Mouse (Mus musculus): Measurements from ENCODE around the gene E2f4. TPM values are rescaled to one million over a fixed set of nuclear protein-coding genes. Genes with fewer than 3 reads are reported as not detected.
A peak's percentile ranks its signal among the peaks of the same experiment; 100 is the strongest.

E2f4 gene
- polyA plus RNA-seq, 1 experiment from 2014 or later, result 37.3 TPM

- no peak for ATAC-seq
- Histone ChIP-seq H3K4me1 (ENCODE audit: control insufficient read depth, insufficient read depth, low read depth, low read length) (peaks cover 14% of the 10 kb centered on the region), H3K9me3 (ENCODE audit: control insufficient read depth, low read length) (no peaks in the 10 kb centered on the region), H3K36me3 (ENCODE audit: control insufficient read depth, insufficient read depth, low read length) (peaks cover 12% of the 10 kb centered on the region), H3K4me3 (ENCODE audit: low read length) (peak within 1 kb of the TSS; percentile 96; the same call in 1 of the 2 replicates), H3K4me2 (ENCODE audit: low read length) (peak within 1 kb of the TSS; percentile 85), H3K27ac (ENCODE audit: low read depth, low read length) (no peak within 1 kb of the TSS), H3K9ac (ENCODE audit: low read depth, low read length) (peak within 1 kb of the TSS; percentile 94; the same call in 1 of the 2 replicates), H3K27me3 (replicated peaks; ENCODE audit: control insufficient read depth, insufficient read depth, low read length) (no peaks in the 10 kb centered on the region)
- 68% methylated on average over 11 of the region's 11 CpGs for WGBS
Observed at GRCm38 (mm10) chr8:105295895-105296573, 1.4 kb upstream of the E2f4 start, which contains the start of gene Exoc3l. Gene Exoc3l (minus strand): TSS chr8:105296101.

GRCm38 (mm10) chr8:105298351-105299252 lies 1.1 kb downstream of the E2f4 start:
- 64% methylated on average over 18 of the region's 18 CpGs for WGBS
- peaks cover 13% of the 10 kb centered on the region for H3K4me1 ChIP-seq (ENCODE audit: control insufficient read depth, insufficient read depth, low read depth, low read length)
- H3K4me2 ChIP-seq (ENCODE audit: low read length), result peak overlapping the region; percentile 85
- H3K36me3 ChIP-seq (ENCODE audit: control insufficient read depth, insufficient read depth, low read length), result peaks cover 29% of the 10 kb centered on the region
- H3K4me3 ChIP-seq (ENCODE audit: low read length), result peak overlapping the region; percentile 96
- ATAC-seq, result no peak
- no peaks in the 10 kb centered on the region for H3K9me3 ChIP-seq (ENCODE audit: control insufficient read depth, low read length)
- H3K27me3 ChIP-seq (replicated peaks; ENCODE audit: control insufficient read depth, insufficient read depth, low read length), result no peaks in the 10 kb centered on the region
- H3K9ac ChIP-seq (ENCODE audit: low read depth, low read length), result peak overlapping the region; percentile 94
- H3K27ac ChIP-seq (ENCODE audit: low read depth, low read length), result no peak overlapping the region

- Histone ChIP-seq H3K9ac (ENCODE audit: low read depth, low read length) (no peak overlapping the region), H3K4me3 (ENCODE audit: low read length) (no peak overlapping the region), H3K27ac (ENCODE audit: low read depth, low read length) (no peak overlapping the region), H3K36me3 (ENCODE audit: control insufficient read depth, insufficient read depth, low read length) (peaks cover 33% of the 10 kb centered on the region), H3K4me1 (ENCODE audit: control insufficient read depth, insufficient read depth, low read depth, low read length) (peaks cover 19% of the 10 kb centered on the region), H3K9me3 (ENCODE audit: control insufficient read depth, low read length) (no peaks in the 10 kb centered on the region), H3K4me2 (ENCODE audit: low read length) (no peak overlapping the region), H3K27me3 (replicated peaks; ENCODE audit: control insufficient read depth, insufficient read depth, low read length) (no peaks in the 10 kb centered on the region)
- 94% methylated on average over 8 of the region's 8 CpGs for WGBS
- no peak for ATAC-seq
Observed at GRCm38 (mm10) chr8:105299962-105300361, 2.5 kb downstream of the E2f4 start.

GRCm38 (mm10) chr8:105303396-105303795 lies 5.9 kb downstream of the E2f4 start:
- no peak overlapping the region for H3K27ac ChIP-seq (ENCODE audit: low read depth, low read length)
- H3K36me3 ChIP-seq (ENCODE audit: control insufficient read depth, insufficient read depth, low read length), result peaks cover 38% of the 10 kb centered on the region
- no peak overlapping the region for H3K4me3 ChIP-seq (ENCODE audit: low read length)
- 88% methylated on average over 8 of the region's 8 CpGs for WGBS
- no peak overlapping the region for H3K9ac ChIP-seq (ENCODE audit: low read depth, low read length)
- no peaks in the 10 kb centered on the region for H3K9me3 ChIP-seq (ENCODE audit: control insufficient read depth, low read length)
- H3K4me1 ChIP-seq (ENCODE audit: control insufficient read depth, insufficient read depth, low read depth, low read length), result peaks cover 23% of the 10 kb centered on the region
- no peak for ATAC-seq
- no peaks in the 10 kb centered on the region for H3K27me3 ChIP-seq (replicated peaks; ENCODE audit: control insufficient read depth, insufficient read depth, low read length)
- no peak overlapping the region for H3K4me2 ChIP-seq (ENCODE audit: low read length)

- no peaks in the 10 kb centered on the region for H3K27me3 ChIP-seq (replicated peaks; ENCODE audit: control insufficient read depth, insufficient read depth, low read length)
- ATAC-seq, result no peak
- H3K4me1 ChIP-seq (ENCODE audit: control insufficient read depth, insufficient read depth, low read depth, low read length), result peaks cover 18% of the 10 kb centered on the region
- WGBS, result 79% methylated on average over 9 of the region's 9 CpGs
- H3K9ac ChIP-seq (ENCODE audit: low read depth, low read length), result no peak overlapping the region
- no peak overlapping the region for H3K4me3 ChIP-seq (ENCODE audit: low read length)
- no peak overlapping the region for H3K27ac ChIP-seq (ENCODE audit: low read depth, low read length)
- no peak overlapping the region for H3K4me2 ChIP-seq (ENCODE audit: low read length)
- H3K9me3 ChIP-seq (ENCODE audit: control insufficient read depth, low read length), result no peaks in the 10 kb centered on the region
- peaks cover 38% of the 10 kb centered on the region for H3K36me3 ChIP-seq (ENCODE audit: control insufficient read depth, insufficient read depth, low read length)
Observed at GRCm38 (mm10) chr8:105303874-105304273, 6.4 kb downstream of the E2f4 start.

- 69% methylated on average over 8 of the region's 9 CpGs for WGBS
- peak; percentile 21; the same call in 1 of the 2 replicates for ATAC-seq
- no peak overlapping the region for H3K4me2 ChIP-seq (ENCODE audit: low read length)
- H3K9ac ChIP-seq (ENCODE audit: low read depth, low read length), result no peak overlapping the region
- H3K4me1 ChIP-seq (ENCODE audit: control insufficient read depth, insufficient read depth, low read depth, low read length), result peaks cover 16% of the 10 kb centered on the region
- H3K36me3 ChIP-seq (ENCODE audit: control insufficient read depth, insufficient read depth, low read length), result peaks cover 35% of the 10 kb centered on the region
- no peaks in the 10 kb centered on the region for H3K9me3 ChIP-seq (ENCODE audit: control insufficient read depth, low read length)
- H3K27me3 ChIP-seq (replicated peaks; ENCODE audit: control insufficient read depth, insufficient read depth, low read length), result no peaks in the 10 kb centered on the region
- H3K27ac ChIP-seq (ENCODE audit: low read depth, low read length), result no peak overlapping the region; the same call in 1 of the 2 replicates
- no peak overlapping the region for H3K4me3 ChIP-seq (ENCODE audit: low read length)
Observed at GRCm38 (mm10) chr8:105304325-105305210, 7.1 kb downstream of the E2f4 start.

- Histone ChIP-seq H3K36me3 (ENCODE audit: control insufficient read depth, insufficient read depth, low read length) (peaks cover 29% of the 10 kb centered on the region), H3K9ac (ENCODE audit: low read depth, low read length) (peak within 1 kb of the TSS; percentile 54), H3K27ac (ENCODE audit: low read depth, low read length) (no peak within 1 kb of the TSS; the same call in 1 of the 2 replicates), H3K4me3 (ENCODE audit: low read length) (peak within 1 kb of the TSS; percentile 23), H3K4me2 (ENCODE audit: low read length) (peak within 1 kb of the TSS; percentile 53), H3K27me3 (replicated peaks; ENCODE audit: control insufficient read depth, insufficient read depth, low read length) (no peaks in the 10 kb centered on the region), H3K4me1 (ENCODE audit: control insufficient read depth, insufficient read depth, low read depth, low read length) (peaks cover 16% of the 10 kb centered on the region), H3K9me3 (ENCODE audit: control insufficient read depth, low read length) (no peaks in the 10 kb centered on the region)
- WGBS, result 9% methylated on average over 27 of the region's 30 CpGs
- peak; percentile 57 for ATAC-seq
Observed at GRCm38 (mm10) chr8:105305211-105306145, 8.0 kb downstream of the E2f4 start, which contains the start of gene Elmo3. Gene Elmo3 (plus strand): TSS chr8:105305601.

All from hindbrain, embryonic 16.5 days (tissue).